Mouse (Mus musculus) MEL (cell line): Measurements from ENCODE around the gene Ccdc146. TPM values are rescaled to one million over a fixed set of nuclear protein-coding genes. Genes with fewer than 3 reads are reported as not detected.

Experiments used
- polyA plus RNA-seq, 2 experiments: library from polyadenylated mRNA; stranded (reverse) in 1 of 2; unstranded in 1 of 2; fragments of >175 nt in 1 of 2; fragments of >200 nt in 1 of 2; gene quantifications; 2 replicates each; pipeline versions ENCODE4 v1.2.1 to v1.2.4; 2012; ENCODE audit warnings: low replicate concordance in 2 of 2, low read depth in 1 of 2; ENCODE audit not compliant: insufficient read length in 2 of 2, insufficient read depth in 1 of 2, missing spikeins in 1 of 2
- total RNA-seq: library from RNA; depleted of rRNA; stranded (reverse); fragments of 300-350 nt; gene quantifications from 2 replicates; pipeline ENCODE4 v1.2.3, GENCODE M21; 2012; rRNA removed

The Ccdc146 gene
- total and polyA plus RNA-seq, 3 experiments = 0.35 to 0.45 TPM; not detected in 1

Other genes with a start within 250 kb of the Ccdc146 start
- gene Gsap, start 238.4 kb downstream of the Ccdc146 start, total RNA-seq = 0.13 and 0.19 TPM in 2 replicates
- gene Gsap, start 238.4 kb downstream of the Ccdc146 start, polyA plus RNA-seq = under 1 TPM in 1 of 2 experiments, not detected in 1; 0.22 TPM
- 1.5 and 2.7 TPM in 2 replicates for gene Fgl2, start 52.0 kb downstream of the Ccdc146 start, total RNA-seq
- gene Fgl2, start 52.0 kb downstream of the Ccdc146 start, polyA plus RNA-seq = 1 to 10 TPM in 1 of 2 experiments, not detected in 1; 2.8 TPM
- 25.7 and 28.3 TPM in 2 replicates for gene Fam185a, start 281 bp upstream of the Ccdc146 start, total RNA-seq
- 10 to 100 TPM in 1 of 2 experiments, not detected in 1; 20.2 TPM for gene Fam185a, start 281 bp upstream of the Ccdc146 start, polyA plus RNA-seq
- not detected in 2 replicates for gene Lrrc17, start 118.9 kb upstream of the Ccdc146 start, total RNA-seq
- gene Lrrc17, start 118.9 kb upstream of the Ccdc146 start, polyA plus RNA-seq = not detected
- 0.13 and 0.23 TPM in 2 replicates for gene Fbxl13, start 221.0 kb upstream of the Ccdc146 start, total RNA-seq
- gene Fbxl13, start 221.0 kb upstream of the Ccdc146 start, polyA plus RNA-seq = under 1 TPM in 1 of 2 experiments, not detected in 1; 0.13 TPM
- 57.5 and 60.4 TPM in 2 replicates for gene Armc10, start 221.1 kb upstream of the Ccdc146 start, total RNA-seq
- 100 to 1,000 TPM in 1 of 2 experiments, 10 to 100 TPM in 1; 52.2 to 152 TPM for gene Armc10, start 221.1 kb upstream of the Ccdc146 start, polyA plus RNA-seq